ENCODE assay signal across 13 mouse cellular contexts in genomic region chr9:79779354-79779753, GRCm38 (mm10). TPM values are rescaled to one million over a fixed set of nuclear protein-coding genes. Genes with fewer than 3 reads are reported as not detected.
DNase-seq lines count a peak whose midpoint lies in the region; ATAC-seq and TF ChIP-seq lines count a peak whose summit lies in the region.
"Had no signal": no experiment of that assay in that cellular context is flagged by ENCODE, and none has a peak within 500 bp of the region (broad histone marks: within the 10 kb centered on the region; RNA-seq: fewer than 3 reads in every experiment).

No protein-coding gene starts in this region.

- H3K9me3 ChIP-seq in midbrain, embryonic 16.5 days (replicated peaks; ENCODE audit: control insufficient read depth, low read length, poor library complexity, severe bottlenecking) = no peaks in the 10 kb centered on the region
- no peaks in the 10 kb centered on the region for H3K9me3 ChIP-seq in midbrain, embryonic 10.5 days (replicated peaks)
- H3K9me3 ChIP-seq: embryonic facial prominence, embryonic 12.5 days; heart, embryonic 15.5 days; kidney, embryonic 15.5 days; liver, embryonic 13.5 days; midbrain, embryonic 12.5 days had no signal

- WGBS in midbrain, embryonic 16.5 days = 76% methylated on average over 2 of the region's 2 CpGs
- 76% methylated on average over 2 of the region's 2 CpGs for WGBS in midbrain, embryonic 10.5 days
- WGBS in thymus, adult 2 months = 65% methylated on average over 2 of the region's 2 CpGs

- H3K4me3 ChIP-seq in gastrocnemius, adult 2 months = no peak overlapping the region
- H3K4me3 ChIP-seq in midbrain, embryonic 16.5 days (ENCODE audit: low read depth, low read length) = no peak overlapping the region
- no peak overlapping the region for H3K4me3 ChIP-seq in midbrain, embryonic 10.5 days
- no peak overlapping the region for H3K4me3 ChIP-seq in thymus, adult 2 months (ENCODE audit: control insufficient read depth, insufficient read depth, low read length)
- H3K4me3 ChIP-seq: embryonic facial prominence, embryonic 12.5 days; heart, embryonic 15.5 days; kidney, embryonic 15.5 days; liver, embryonic 13.5 days; midbrain, embryonic 12.5 days had no signal

- no peak overlapping the region for H3K9ac ChIP-seq in midbrain, embryonic 16.5 days (ENCODE audit: low read depth, low read length)
- H3K9ac ChIP-seq: embryonic facial prominence, embryonic 12.5 days; heart, embryonic 15.5 days; kidney, embryonic 15.5 days; liver, embryonic 13.5 days; midbrain, embryonic 12.5 days had no signal

- ATAC-seq in midbrain, embryonic 16.5 days = 0 out of 2 replicates have a peak, but pooled peaks have one; percentile 45
- peak; percentile 46 to 72 for ATAC-seq in hematopoietic stem cell, adult 5-6 weeks (replicated peaks in 1 of 2; ENCODE audit: insufficient read depth in 1 of 2, low FRiP score in 2 of 2, low TSS enrichment in 1 of 2, low read depth in 1 of 2, poor library complexity in 2 of 2, severe bottlenecking in 2 of 2)

- no peak for DNase-seq in gastrocnemius, adult 2 months
- DNase-seq in gastrocnemius, postnatal 25 days = no peak
- DNase-seq in midbrain, embryonic 10.5 days (ENCODE audit: low spot score) = no peak
- no peak for DNase-seq in neural tube, embryonic 10.5 days (ENCODE audit: extremely low spot score, low spot score)
- no peak for DNase-seq in ovary, postnatal 10 days (ENCODE audit: low spot score)
- no peak for DNase-seq in thymus, adult 2 months
- DNase-seq: liver, embryonic 13.5 days had no signal

- TF ChIP-seq POLR2A in thymus, adult 2 months (IDR thresholded peaks at IDR 0.05; ENCODE audit: control insufficient read depth, extremely low read depth, insufficient read depth, low read length, poor library complexity) = no peak

- TF ChIP-seq CTCF in gastrocnemius, adult 2 months (IDR thresholded peaks at IDR 0.05) = peak; percentile 42; the same call in 1 of the 2 replicates
- TF ChIP-seq CTCF in thymus, adult 2 months (IDR thresholded peaks at IDR 0.05; ENCODE audit: borderline replicate concordance, control insufficient read depth, extremely low read depth, insufficient read depth, low read length, poor library complexity) = no peak

- H3K4me2 ChIP-seq in midbrain, embryonic 16.5 days (ENCODE audit: low read length) = no peak overlapping the region
- H3K4me2 ChIP-seq: embryonic facial prominence, embryonic 12.5 days; heart, embryonic 15.5 days; kidney, embryonic 15.5 days; liver, embryonic 13.5 days; midbrain, embryonic 12.5 days had no signal

- no peak overlapping the region for H3K27ac ChIP-seq in gastrocnemius, adult 2 months
- no peak overlapping the region for H3K27ac ChIP-seq in midbrain, embryonic 16.5 days (ENCODE audit: low read length)
- no peak overlapping the region for H3K27ac ChIP-seq in midbrain, embryonic 10.5 days (replicated peaks)
- no peak overlapping the region for H3K27ac ChIP-seq in thymus, adult 2 months (ENCODE audit: control insufficient read depth, insufficient read depth, low read length)
- H3K27ac ChIP-seq: embryonic facial prominence, embryonic 12.5 days; heart, embryonic 15.5 days; kidney, embryonic 15.5 days; liver, embryonic 13.5 days; midbrain, embryonic 12.5 days had no signal

- intact Hi-C loops in gastrocnemius, adult 2 months (cut with DNase I) = no loop called here

- peaks cover 5% of the 10 kb centered on the region; the same call in 1 of the 2 replicates for H3K36me3 ChIP-seq in midbrain, embryonic 16.5 days (ENCODE audit: control insufficient read depth, insufficient read depth, low read length)
- peaks cover 11% of the 10 kb centered on the region for H3K36me3 ChIP-seq in midbrain, embryonic 10.5 days
- peaks cover 4% of the 10 kb centered on the region; the same call in 1 of the 2 replicates for H3K36me3 ChIP-seq in thymus, adult 2 months (ENCODE audit: control insufficient read depth, insufficient read depth, low read length)

- H3K4me1 ChIP-seq in midbrain, embryonic 16.5 days (ENCODE audit: control insufficient read depth, insufficient read depth, low read length) = no peaks in the 10 kb centered on the region
- peaks cover 2% of the 10 kb centered on the region for H3K4me1 ChIP-seq in midbrain, embryonic 10.5 days
- H3K4me1 ChIP-seq in thymus, adult 2 months (replicated peaks; ENCODE audit: control insufficient read depth, insufficient read depth, low read length) = no peaks in the 10 kb centered on the region
- H3K4me1 ChIP-seq: embryonic facial prominence, embryonic 12.5 days; heart, embryonic 15.5 days; kidney, embryonic 15.5 days had no signal

- H3K27me3 ChIP-seq in midbrain, embryonic 16.5 days (ENCODE audit: control insufficient read depth, insufficient read depth, low read depth, low read length) = no peaks in the 10 kb centered on the region
- no peaks in the 10 kb centered on the region for H3K27me3 ChIP-seq in midbrain, embryonic 10.5 days (ENCODE audit: low read depth, poor library complexity, severe bottlenecking)
- H3K27me3 ChIP-seq in thymus, adult 2 months (ENCODE audit: control insufficient read depth, insufficient read depth, low read length) = no peaks in the 10 kb centered on the region
- H3K27me3 ChIP-seq: embryonic facial prominence, embryonic 12.5 days; heart, embryonic 15.5 days; kidney, embryonic 15.5 days; liver, embryonic 13.5 days; midbrain, embryonic 12.5 days had no signal

RNA-seq across cellular contexts. Expression of gene Tmem30a, which starts 14.0 kb away (rescaled TPM):
- 10 to 100 TPM; 53.8 to 54.7 TPM for total RNA-seq in gastrocnemius, adult 2 months (2021)
- 10 to 100 TPM; 38.3 to 43.9 TPM for total RNA-seq in gastrocnemius, postnatal 25 days (2021)
- 127 and 136 TPM in 2 replicates for polyA plus RNA-seq in midbrain, embryonic 16.5 days (2015; fragmentation: Nextera tagmentation; extraction: Ambion mirVana)
- polyA plus RNA-seq in midbrain, embryonic 10.5 days (2016; fragmentation: Nextera tagmentation; extraction: Ambion mirVana) = 60.4 and 67.4 TPM in 2 replicates
- 106 and 117 TPM in 2 replicates for total RNA-seq in hematopoietic stem cell, adult 5-6 weeks (2017)
- polyA plus RNA-seq in thymus, adult 2 months (2012; rRNA removed) = 50.5 and 64.3 TPM in 2 replicates

RNA-seq across cellular contexts. Expression of gene Cox7a2, which starts 19.7 kb away (rescaled TPM):
- 100 to 1,000 TPM; 330 to 468 TPM for total RNA-seq in gastrocnemius, adult 2 months (2021)
- total RNA-seq in gastrocnemius, postnatal 25 days (2021) = 100 to 1,000 TPM; 398 to 435 TPM
- polyA plus RNA-seq in midbrain, embryonic 16.5 days (2015; fragmentation: Nextera tagmentation; extraction: Ambion mirVana) = 765 and 782 TPM in 2 replicates
- 615 and 670 TPM in 2 replicates for polyA plus RNA-seq in midbrain, embryonic 10.5 days (2016; fragmentation: Nextera tagmentation; extraction: Ambion mirVana)
- 59.7 and 131 TPM in 2 replicates for total RNA-seq in hematopoietic stem cell, adult 5-6 weeks (2017)
- polyA plus RNA-seq in thymus, adult 2 months (2012; rRNA removed) = 146 and 213 TPM in 2 replicates
